Mouse (Mus musculus): ENCODE results near the gene Vash2. TPM values are rescaled to one million over a fixed set of nuclear protein-coding genes. Genes with fewer than 3 reads are reported as not detected.

Vash2 gene
- polyA plus RNA-seq, 1 experiment = 4.7 TPM

GRCm38 (mm10) chr1:190898186-190898585, 80.9 kb downstream of the Vash2 start:
- no peaks in the 10 kb centered on the region for H3K4me1 ChIP-seq (ENCODE audit: control insufficient read depth, insufficient read depth, low read length)
- H3K9me3 ChIP-seq (replicated peaks; ENCODE audit: control insufficient read depth, insufficient read depth, low read length, poor library complexity, severe bottlenecking) = no peaks in the 10 kb centered on the region
- no peaks in the 10 kb centered on the region for H3K36me3 ChIP-seq (ENCODE audit: control insufficient read depth, insufficient read depth, low read length, poor library complexity, severe bottlenecking)
- H3K4me3 ChIP-seq (ENCODE audit: low read depth, low read length) = no peak overlapping the region
- TF ChIP-seq POLR2A (IDR thresholded peaks at IDR 0.05; ENCODE audit: insufficient read depth, low read length) (no peak), CTCF (IDR thresholded peaks at IDR 0.05; ENCODE audit: low read depth, low read length) (no peak), EP300 (IDR thresholded peaks at IDR 0.05; ENCODE audit: insufficient read depth, low read depth, low read length) (no peak)
- H3K27me3 ChIP-seq (ENCODE audit: control insufficient read depth, insufficient read depth, low read length, poor library complexity, severe bottlenecking) = no peaks in the 10 kb centered on the region
- H3K9ac ChIP-seq (ENCODE audit: low read depth, poor library complexity, severe bottlenecking) = no peak overlapping the region
- no peak overlapping the region for H3K27ac ChIP-seq (ENCODE audit: insufficient read depth, low read length)

Other genes starting within 250 kb of the Vash2 start
- 21.3 and 21.6 TPM in 2 replicates for gene Rps6kc1, start 67.5 kb downstream of the Vash2 start, polyA plus RNA-seq (2011; ENCODE audit: insufficient read depth, insufficient read length, low read depth, missing spikeins)
- gene Angel2, start 54.2 kb downstream of the Vash2 start, polyA plus RNA-seq (2011; ENCODE audit: insufficient read depth, insufficient read length, low read depth, missing spikeins) = 19.7 and 20.8 TPM in 2 replicates
- gene Flvcr1, start 46.9 kb upstream of the Vash2 start, polyA plus RNA-seq (2011; ENCODE audit: insufficient read depth, insufficient read length, low read depth, missing spikeins) = 8.3 and 10.0 TPM in 2 replicates
- gene Spata45, start 57.3 kb upstream of the Vash2 start, polyA plus RNA-seq (2011; ENCODE audit: insufficient read depth, insufficient read length, low read depth, missing spikeins) = not detected in 2 replicates
- 9.5 and 12.0 TPM in 2 replicates for gene Tatdn3, start 83.6 kb upstream of the Vash2 start, polyA plus RNA-seq (2011; ENCODE audit: insufficient read depth, insufficient read length, low read depth, missing spikeins)
- 24.9 and 35.6 TPM in 2 replicates for gene Nsl1, start 83.7 kb upstream of the Vash2 start, polyA plus RNA-seq (2011; ENCODE audit: insufficient read depth, insufficient read length, low read depth, missing spikeins)
- gene Batf3, start 118.6 kb upstream of the Vash2 start, polyA plus RNA-seq (2011; ENCODE audit: insufficient read depth, insufficient read length, low read depth, missing spikeins) = 2.0 and 2.7 TPM in 2 replicates
- not detected in 2 replicates for gene Fam71a, start 185.5 kb upstream of the Vash2 start, polyA plus RNA-seq (2011; ENCODE audit: insufficient read depth, insufficient read length, low read depth, missing spikeins)
- gene Atf3, start 238.7 kb upstream of the Vash2 start, polyA plus RNA-seq (2011; ENCODE audit: insufficient read depth, insufficient read length, low read depth, missing spikeins) = 4.4 and 7.2 TPM in 2 replicates